Mouse (Mus musculus) B cell, adult 67 days (primary cell): ENCODE results near the gene H2-M10.2. TPM values are rescaled to one million over a fixed set of nuclear protein-coding genes. Genes with fewer than 3 reads are reported as not detected.

Source experiments
- total RNA-seq, 2 experiments: library from RNA; stranded (reverse); gene quantifications; 4 replicates each; pipeline ENCODE4 v1.2.4; 2023

The H2-M10.2 gene
- total RNA-seq, result not detected

DNA sequence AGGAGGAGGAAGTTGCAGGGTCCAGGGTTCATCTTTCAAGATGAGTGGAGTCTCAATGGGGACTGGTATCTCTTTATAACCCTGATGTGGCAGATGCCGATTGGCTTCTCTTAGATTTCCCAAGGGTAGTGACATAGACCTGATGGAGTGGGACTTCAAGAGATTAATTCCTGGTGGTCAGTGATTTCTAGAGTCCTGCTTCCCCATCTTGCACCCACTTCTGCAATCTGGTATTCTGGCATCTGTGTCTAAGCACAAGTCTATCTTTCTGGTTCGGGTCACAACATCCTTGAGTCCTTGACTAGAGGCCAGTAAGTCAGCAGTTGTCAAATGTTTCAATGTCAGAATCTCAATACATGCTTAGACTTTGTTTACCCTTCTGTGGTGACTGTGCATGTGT, at the start of gene H2-M10.2:
Gene H2-M10.2 (minus strand): TSS at position 101 of the 400 bp plus-strand sequence.

DNA sequence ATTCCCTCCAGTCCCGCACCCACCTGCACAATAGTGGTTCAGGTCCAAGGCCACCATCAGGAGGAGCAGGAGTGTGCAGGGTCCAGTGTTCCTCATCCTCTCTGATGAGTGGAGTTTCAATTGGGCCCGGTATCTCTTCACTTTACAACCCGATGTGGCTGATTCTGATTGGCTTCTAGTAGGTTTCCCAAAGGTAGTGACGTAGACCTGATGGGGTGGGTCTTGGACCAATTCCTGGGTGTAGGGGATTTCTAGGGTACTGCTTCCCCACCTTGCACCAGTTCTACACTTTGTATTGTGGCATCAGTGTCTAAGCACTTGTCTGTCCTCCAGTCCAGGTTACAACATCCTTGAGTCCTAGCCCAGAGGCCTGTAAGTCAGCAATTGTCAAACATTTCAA, 39.8 kb upstream of the H2-M10.2 start, which contains the start of gene H2-M10.1:
Gene H2-M10.1 (minus strand): TSS at position 101 of the 400 bp plus-strand sequence.

DNA sequence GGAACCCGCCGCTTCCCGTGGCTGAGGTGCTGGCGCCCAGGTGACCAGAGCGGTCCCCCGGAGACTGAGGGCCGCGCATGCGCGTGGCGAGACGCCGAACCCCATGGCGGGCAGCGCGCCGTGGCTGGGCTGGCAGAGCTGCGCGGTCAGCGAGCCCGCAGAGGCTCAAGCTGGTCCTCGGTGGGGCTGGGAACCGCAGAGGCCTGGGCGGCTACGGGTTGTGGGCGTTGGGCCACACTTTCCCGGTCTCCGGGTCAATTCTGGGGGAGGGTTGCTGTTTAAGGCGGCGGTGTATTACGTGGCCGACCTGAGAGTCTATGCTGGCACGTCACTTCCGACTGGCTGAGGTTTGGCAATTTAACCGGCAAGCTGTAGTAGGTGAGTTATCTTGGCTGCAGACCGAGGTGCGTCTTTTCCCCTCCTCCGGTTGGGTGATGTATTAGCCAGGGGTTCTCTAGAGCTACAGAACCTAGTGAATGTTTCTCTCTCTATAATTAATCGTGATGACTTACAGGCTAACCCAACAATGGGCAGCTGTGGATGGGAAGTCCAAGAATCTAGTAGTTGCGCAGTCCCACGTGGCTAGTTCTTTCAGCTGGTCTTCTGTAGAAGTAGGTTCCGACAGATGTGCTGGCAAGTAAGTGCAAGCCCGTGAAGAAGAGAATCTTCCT, 14.6 kb downstream of the H2-M10.2 start, which contains the start of gene Trim39:
Gene Trim39 (minus strand): TSS at position 662 of the 671 bp plus-strand sequence.

DNA sequence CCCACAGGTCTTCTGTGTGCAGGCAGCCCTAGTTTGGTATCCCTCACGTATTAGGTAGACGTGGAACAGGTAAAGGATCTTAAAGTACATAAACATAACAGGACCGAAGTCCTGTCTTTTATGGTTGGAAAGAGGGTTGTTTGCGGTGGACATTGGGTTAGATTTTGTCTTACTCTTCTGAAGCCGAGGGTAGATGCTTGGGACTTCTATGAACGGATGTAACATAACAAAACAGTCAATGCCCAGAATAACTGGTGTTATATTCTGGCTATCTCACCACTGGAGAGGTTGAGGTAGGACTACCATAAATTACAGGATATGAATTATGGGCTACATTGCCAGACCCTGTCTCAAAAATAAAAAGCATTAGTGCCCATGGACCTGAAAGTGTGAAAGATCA, 28.3 kb downstream of the H2-M10.2 start, which contains the start of gene Rpp21:
Gene Rpp21 (minus strand): TSS at position 101 of the 400 bp plus-strand sequence.

Other genes starting within 250 kb of the H2-M10.2 start
- 10 to 100 TPM; 85.3 to 96.3 TPM for gene H2-T22, start 243.7 kb downstream of the H2-M10.2 start, total RNA-seq
- under 1 TPM; 0.47 to 0.78 TPM for gene Gm6034, start 243.5 kb downstream of the H2-M10.2 start, total RNA-seq
- gene Gm11127, start 228.1 kb downstream of the H2-M10.2 start, total RNA-seq, result 10 to 100 TPM; 60.8 to 61.3 TPM
- 1 to 10 TPM; 1.2 to 1.9 TPM for gene Gm19684, start 164.8 kb downstream of the H2-M10.2 start, total RNA-seq
- 10 to 100 TPM; 11.2 to 17.6 TPM for gene Gm7030, start 157.1 kb downstream of the H2-M10.2 start, total RNA-seq
- gene Gm8909, start 118.0 kb downstream of the H2-M10.2 start, total RNA-seq, result under 1 TPM in 1 of 2 experiments, not detected in 1; 0.93 TPM
- gene H2-T3, start 96.2 kb downstream of the H2-M10.2 start, total RNA-seq, result 1 to 10 TPM in 1 of 2 experiments, not detected in 1; 1.1 TPM
- 10 to 100 TPM; 61.6 to 61.8 TPM for gene Rpp21, start 28.4 kb downstream of the H2-M10.2 start, total RNA-seq
- 10 to 100 TPM; 79.8 to 81.2 TPM for gene Trim39, start 14.2 kb downstream of the H2-M10.2 start, total RNA-seq
- not detected for gene H2-M10.1, start 39.7 kb upstream of the H2-M10.2 start, total RNA-seq
- not detected for gene H2-M10.3, start 81.9 kb upstream of the H2-M10.2 start, total RNA-seq
- gene H2-M10.4, start 175.8 kb upstream of the H2-M10.2 start, total RNA-seq, result not detected